Mouse (Mus musculus): ENCODE measurements around the gene Zfp60.

- no peak for TF ChIP-seq MYOD1 (IDR thresholded peaks at IDR 0.05; ENCODE audit: control insufficient read depth in 1 of 3, insufficient read length in 2 of 3, low read depth in 2 of 3)
- TF ChIP-seq POLR2A (IDR thresholded peaks at IDR 0.05; ENCODE audit: insufficient read length, low read depth), result no peak
- no peak for TF ChIP-seq MAX (IDR thresholded peaks at IDR 0.05; ENCODE audit: low read depth)
- no peak for TF ChIP-seq E2F4 (IDR thresholded peaks at IDR 0.05; ENCODE audit: insufficient read depth)
- TF ChIP-seq TCF12 (IDR thresholded peaks at IDR 0.05; ENCODE audit: insufficient read depth, poor library complexity, severe bottlenecking), result no peak
These were observed 46.0 kb upstream of the Zfp60 start for GRCm38 (mm10) chr7:27685220-27685619.

All from myocyte (in vitro differentiated cells).